Mouse (Mus musculus) kidney, embryonic 14.5 days (tissue): Measurements from ENCODE around the gene Adamts4. TPM values are rescaled to one million over a fixed set of nuclear protein-coding genes. Genes with fewer than 3 reads are reported as not detected.
A peak's percentile ranks its signal among the peaks of the same experiment; 100 is the strongest.

Source experiments
- ATAC-seq: fragments of 200-750 bp; cut with Nextera tagmentation; 2 replicates; pipeline ENCODE4 v1.8.0; 2017; ENCODE audit warnings: moderate number of reproducible peaks, mild to moderate bottlenecking, moderate TSS enrichment, moderate library complexity; ENCODE audit not compliant: low FRiP score, low TSS enrichment
- H3K27ac ChIP-seq: fragments of 300-500 bp; sonication (generic); 2 replicates; pipeline ENCODE4 v1.5.1; 2014; ENCODE audit warnings: low read depth, mild to moderate bottlenecking, low read length, moderate library complexity, mixed read lengths
- H3K27me3 ChIP-seq: fragments of 300-500 bp; sonication (generic); 2 replicates; pipeline ENCODE4 v1.6.1; 2014; ENCODE audit warnings: mild to moderate bottlenecking, low read length; ENCODE audit not compliant: control insufficient read depth, insufficient read depth
- H3K36me3 ChIP-seq: fragments of 300-500 bp; sonication (generic); 2 replicates; pipeline ENCODE4 v1.6.1; 2014; ENCODE audit warnings: low read length, mixed read lengths; ENCODE audit not compliant: control insufficient read depth, insufficient read depth
- H3K4me1 ChIP-seq: fragments of 300-500 bp; sonication (generic); 2 replicates; pipeline ENCODE4 v1.6.1; 2014; ENCODE audit warnings: low read length, mixed read lengths; ENCODE audit not compliant: control insufficient read depth, insufficient read depth
- H3K4me2 ChIP-seq: fragments of 300-500 bp; sonication (generic); replicated peaks from 2 replicates; pipeline ENCODE4 v1.6.1; 2014; ENCODE audit warnings: low read depth, mild to moderate bottlenecking, low read length
- H3K4me3 ChIP-seq: fragments of 300-500 bp; sonication (generic); 2 replicates; pipeline ENCODE4 v1.5.1; 2014; ENCODE audit warnings: mild to moderate bottlenecking, low read length
- H3K9ac ChIP-seq: fragments of 300-500 bp; sonication (generic); 2 replicates; pipeline ENCODE4 v1.6.1; 2014; ENCODE audit warnings: low read depth, mild to moderate bottlenecking, low read length, moderate library complexity
- H3K9me3 ChIP-seq: fragments of 300-500 bp; sonication (generic); 2 replicates; pipeline ENCODE4 v1.6.1; 2016; ENCODE audit warnings: low read length; ENCODE audit not compliant: control insufficient read depth
- WGBS: fragments of 180-500 bp; shearing (Covaris S2); extraction: QIAGEN DNeasy Blood & Tissue Kit; methylation state at CpG from one replicate; pipeline ENCODE4 v1.1.7; 2014; 5-methylcytosine and 5-hydroxymethylcytosine counted together
- polyA plus RNA-seq: library from polyadenylated mRNA; unstranded; fragments of >200 nt; fragmentation: Nextera tagmentation; extraction: Ambion mirVana; gene quantifications from 2 replicates; pipeline ENCODE4 v1.2.1, GENCODE M21; 2014

The Adamts4 gene
- 4.1 and 6.9 TPM in 2 replicates for polyA plus RNA-seq

DNA sequence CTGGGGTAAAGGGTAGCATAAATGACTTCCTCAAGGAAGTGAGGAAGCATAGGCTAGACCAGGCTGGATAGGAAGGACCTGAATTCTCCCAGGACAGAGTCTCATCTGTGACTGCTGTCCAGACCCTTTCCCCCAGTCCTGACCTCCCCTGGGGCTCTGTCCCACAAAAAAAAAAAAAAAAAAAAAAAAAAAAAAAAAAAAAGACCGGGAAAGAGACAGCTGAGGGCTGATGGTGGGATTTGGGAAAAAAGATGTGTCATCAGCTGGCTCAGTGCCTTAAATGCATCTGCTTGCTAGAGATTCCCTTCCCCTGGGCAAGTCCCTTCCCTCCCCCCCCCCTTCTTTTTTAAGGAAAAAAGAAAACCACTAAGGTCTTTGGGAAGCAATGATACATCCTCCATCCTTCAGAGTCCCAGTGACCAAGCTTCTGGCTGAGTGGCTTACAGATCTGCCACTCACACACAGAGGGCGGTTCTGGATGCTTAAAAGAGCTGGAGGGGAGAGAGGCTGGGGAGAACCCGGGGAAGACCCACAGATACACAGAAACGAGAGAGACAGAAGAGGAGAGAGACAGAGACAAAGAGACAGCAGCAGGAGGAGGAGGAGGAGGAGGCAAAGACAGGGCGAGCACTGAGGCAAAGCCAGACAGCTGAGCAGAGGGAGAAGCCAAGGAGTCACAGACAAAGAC is at the start of gene Adamts4:
Gene Adamts4 (plus strand): TSS at position 509 of the 688 bp plus-strand sequence.
- Histone ChIP-seq H3K27me3 (no peaks in the 10 kb centered on the region), H3K9me3 (no peaks in the 10 kb centered on the region), H3K4me2 (peak within 1 kb of the TSS; percentile 66), H3K4me3 (peak within 1 kb of the TSS; percentile 41), H3K4me1 (peaks cover 38% of the 10 kb centered on the region), H3K9ac (peak within 1 kb of the TSS; percentile 54), H3K36me3 (peaks cover 8% of the 10 kb centered on the region), H3K27ac (peak within 1 kb of the TSS; percentile 89)
- ATAC-seq: no peak
- 13% methylated on average over 4 of the region's 5 CpGs for WGBS

DNA sequence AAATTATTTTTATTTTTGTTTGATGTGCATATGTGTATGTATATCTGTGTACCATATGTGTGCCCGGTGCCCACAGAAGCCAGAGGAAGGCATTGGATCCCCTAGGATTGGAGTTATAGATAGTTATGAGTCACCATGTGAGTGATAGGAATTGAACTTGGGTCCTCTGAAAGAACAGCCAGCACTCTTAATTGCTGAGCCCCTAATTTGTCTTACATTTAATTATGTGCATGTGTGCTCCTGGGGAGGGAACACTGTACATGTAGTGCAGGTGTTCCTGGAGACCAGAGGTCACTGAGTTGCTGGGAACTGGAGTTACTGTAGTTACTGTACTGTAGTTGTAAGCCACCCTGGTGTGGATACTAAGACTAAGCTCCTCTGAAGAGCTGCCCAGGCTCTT is 49.5 kb upstream of the Adamts4 start:
- Histone ChIP-seq H3K27me3 (peaks cover 20% of the 10 kb centered on the region), H3K36me3 (no peaks in the 10 kb centered on the region), H3K4me1 (peaks cover 3% of the 10 kb centered on the region), H3K9me3 (no peaks in the 10 kb centered on the region), H3K4me2 (no peak overlapping the region), H3K9ac (no peak overlapping the region), H3K4me3 (no peak overlapping the region), H3K27ac (no peak overlapping the region)
- ATAC-seq: no peak; the same call in 1 of the 2 replicates
- 93% methylated on average over 1 of the region's 1 CpGs for WGBS

DNA sequence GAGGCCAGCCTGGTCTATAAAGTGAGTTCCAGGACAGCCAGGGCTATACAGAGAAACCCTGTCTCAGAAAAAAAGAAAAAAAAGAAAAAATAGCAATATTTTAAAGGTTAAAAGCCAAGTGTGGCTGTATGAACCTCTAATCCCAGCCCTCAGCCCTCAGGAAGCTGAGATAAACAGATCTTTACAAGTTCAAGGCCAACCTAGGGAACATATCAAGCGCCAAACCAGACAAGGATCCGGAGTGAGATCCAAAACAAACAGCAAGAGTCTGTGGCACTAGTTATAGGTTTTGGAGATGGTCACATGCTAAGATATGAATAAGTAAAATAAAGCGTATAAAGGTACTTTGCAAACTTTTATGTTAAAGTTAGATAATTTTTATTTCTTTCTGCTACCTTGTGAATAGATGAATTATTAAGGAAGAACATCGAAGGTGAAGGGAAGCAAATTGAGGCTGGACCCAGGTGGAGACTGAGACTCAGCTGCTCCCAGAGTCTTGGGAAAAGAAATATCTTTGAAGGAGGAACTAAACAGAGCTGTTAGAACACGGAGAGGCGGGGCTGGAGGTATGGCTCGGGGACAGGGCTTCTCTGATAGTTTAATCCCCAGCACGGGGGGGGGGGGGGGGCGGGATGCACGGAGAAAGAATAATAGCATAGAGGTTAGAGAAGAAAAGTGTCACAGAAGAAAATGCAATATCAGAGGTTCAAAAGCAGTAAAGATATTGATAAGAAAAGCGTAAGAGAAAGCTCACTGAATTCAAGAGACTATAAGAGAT is 46.6 kb upstream of the Adamts4 start:
- 68% methylated on average over 10 of the region's 11 CpGs for WGBS
- H3K36me3 ChIP-seq: no peaks in the 10 kb centered on the region
- H3K4me3 ChIP-seq: no peak overlapping the region
- no peak overlapping the region for H3K4me2 ChIP-seq
- ATAC-seq: no peak
- no peaks in the 10 kb centered on the region for H3K4me1 ChIP-seq
- no peaks in the 10 kb centered on the region for H3K9me3 ChIP-seq
- H3K27me3 ChIP-seq: 0 out of 2 replicates have a peak, but pooled peaks cover under 1% of the 10 kb centered on the region
- H3K9ac ChIP-seq: no peak overlapping the region
- H3K27ac ChIP-seq: no peak overlapping the region

DNA sequence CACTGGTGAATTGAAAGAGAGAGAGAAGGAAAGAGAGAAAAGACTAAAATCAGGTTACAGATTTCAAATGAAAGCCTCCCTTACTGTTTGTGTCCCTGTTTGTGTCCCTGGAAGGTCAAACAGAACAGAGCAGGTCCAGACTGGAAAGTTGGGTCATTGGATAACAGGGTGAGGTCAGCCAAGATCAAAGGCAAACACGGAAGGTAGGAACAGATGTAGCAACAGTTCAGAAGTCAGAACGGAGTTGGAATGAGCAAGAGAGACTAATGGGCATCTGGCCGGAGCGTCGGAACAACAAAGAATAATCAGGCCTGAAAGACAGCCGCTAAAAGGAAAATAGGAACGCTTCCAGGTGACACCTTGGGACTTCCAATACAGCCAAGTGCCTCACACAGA is 46.0 kb upstream of the Adamts4 start:
- no peaks in the 10 kb centered on the region for H3K27me3 ChIP-seq
- H3K4me1 ChIP-seq: no peaks in the 10 kb centered on the region
- ATAC-seq: no peak
- H3K27ac ChIP-seq: no peak overlapping the region
- H3K9me3 ChIP-seq: no peaks in the 10 kb centered on the region
- no peaks in the 10 kb centered on the region for H3K36me3 ChIP-seq
- WGBS: 66% methylated on average over 7 of the region's 7 CpGs
- H3K4me2 ChIP-seq: no peak overlapping the region
- no peak overlapping the region for H3K4me3 ChIP-seq
- no peak overlapping the region for H3K9ac ChIP-seq

DNA sequence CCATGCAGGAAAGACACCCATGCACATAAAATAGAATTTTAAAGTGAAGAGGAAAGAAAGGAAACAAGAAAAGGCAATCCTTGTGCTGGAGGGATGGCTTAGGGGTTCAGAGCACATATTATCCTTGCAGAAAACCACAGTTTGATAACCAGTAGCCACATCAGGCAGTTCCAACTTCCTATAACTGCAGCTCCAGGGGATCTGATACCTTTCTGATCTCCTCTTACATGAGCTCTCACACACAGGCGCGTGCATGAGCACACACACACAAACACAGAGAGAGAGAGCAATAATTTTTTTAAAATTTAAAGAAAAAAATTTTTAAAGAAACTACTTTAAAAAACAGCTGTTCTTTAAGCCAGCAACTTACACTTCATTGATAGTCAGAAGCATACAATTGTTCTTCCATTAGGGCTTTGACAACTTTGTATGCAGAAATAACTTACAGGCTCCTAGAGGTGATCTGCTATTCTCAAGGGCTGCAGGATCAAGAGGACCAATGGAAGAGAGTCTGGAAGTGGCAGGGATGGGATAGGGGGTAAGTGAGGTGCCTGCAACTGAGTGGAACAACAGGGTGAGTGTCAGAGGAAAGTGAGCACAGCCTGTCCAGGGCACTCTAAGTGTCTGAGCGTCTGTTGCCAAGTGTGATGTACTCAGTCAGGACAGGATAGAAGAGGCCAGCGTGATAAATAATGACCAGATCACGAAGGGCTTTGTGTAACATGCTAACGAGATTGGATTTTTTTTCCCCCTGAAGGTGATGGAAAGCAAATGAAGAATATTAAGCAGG is 44.3 kb upstream of the Adamts4 start:
- ATAC-seq: no peak
- Histone ChIP-seq H3K36me3 (no peaks in the 10 kb centered on the region), H3K4me1 (no peaks in the 10 kb centered on the region), H3K9me3 (no peaks in the 10 kb centered on the region), H3K27me3 (no peaks in the 10 kb centered on the region), H3K9ac (no peak overlapping the region), H3K4me3 (no peak overlapping the region), H3K27ac (no peak overlapping the region), H3K4me2 (no peak overlapping the region)
- WGBS: 71% methylated on average over 6 of the region's 6 CpGs

DNA sequence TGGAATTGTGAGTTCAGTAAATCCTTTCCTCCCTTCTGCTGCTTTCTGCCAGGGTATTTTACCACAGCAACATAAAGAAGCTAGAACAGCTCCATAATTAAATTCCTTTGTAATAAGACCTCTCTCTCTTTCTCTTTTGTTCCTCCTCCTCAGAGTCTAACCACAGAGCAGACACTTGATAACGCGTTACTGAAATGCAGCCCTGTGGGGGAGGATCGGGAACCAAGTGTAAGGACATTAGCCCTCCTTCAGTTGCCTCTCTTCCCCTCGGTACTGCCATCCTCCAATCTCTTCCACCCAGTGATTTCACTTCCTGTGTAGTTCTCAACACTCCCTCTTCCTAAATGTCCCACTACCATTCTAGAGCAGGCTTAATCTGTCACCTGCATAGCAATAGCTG is 40.8 kb upstream of the Adamts4 start:
- peak; percentile 74 for ATAC-seq
- 11% methylated on average over 4 of the region's 4 CpGs for WGBS
- no peak overlapping the region for H3K27ac ChIP-seq

DNA sequence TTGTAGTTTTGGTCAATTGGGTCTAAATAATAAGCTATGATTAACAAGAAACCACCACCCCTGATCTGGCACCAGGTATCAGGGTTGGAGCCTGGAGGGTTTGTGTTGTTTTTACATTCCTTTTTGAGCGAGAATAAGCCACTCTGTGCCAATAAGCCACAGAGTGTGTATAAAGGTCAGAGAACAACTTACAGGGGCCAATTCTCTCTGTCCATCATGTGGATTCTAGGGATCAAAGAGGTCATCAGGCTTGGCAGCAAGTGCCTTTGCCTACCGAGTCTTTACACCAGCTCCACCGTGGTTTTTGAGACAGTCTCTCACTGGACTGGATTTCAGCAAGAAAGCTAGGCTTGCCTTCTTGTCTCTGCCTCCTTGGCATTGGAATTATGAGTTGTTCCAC is 37.4 kb upstream of the Adamts4 start:
- no peak for ATAC-seq
- Histone ChIP-seq H3K9me3 (no peaks in the 10 kb centered on the region), H3K27ac (no peak overlapping the region), H3K36me3 (no peaks in the 10 kb centered on the region), H3K27me3 (no peaks in the 10 kb centered on the region), H3K4me1 (no peaks in the 10 kb centered on the region), H3K9ac (no peak overlapping the region), H3K4me2 (no peak overlapping the region), H3K4me3 (no peak overlapping the region)
- 57% methylated on average over 3 of the region's 3 CpGs for WGBS

More for the DNA sequence above, 40.8 kb upstream of the Adamts4 start:
- Histone ChIP-seq H3K4me3 (no peak overlapping the region), H3K4me2 (no peak overlapping the region), H3K9me3 (no peaks in the 10 kb centered on the region), H3K4me1 (no peaks in the 10 kb centered on the region), H3K36me3 (no peaks in the 10 kb centered on the region), H3K9ac (no peak overlapping the region), H3K27me3 (no peaks in the 10 kb centered on the region)

DNA sequence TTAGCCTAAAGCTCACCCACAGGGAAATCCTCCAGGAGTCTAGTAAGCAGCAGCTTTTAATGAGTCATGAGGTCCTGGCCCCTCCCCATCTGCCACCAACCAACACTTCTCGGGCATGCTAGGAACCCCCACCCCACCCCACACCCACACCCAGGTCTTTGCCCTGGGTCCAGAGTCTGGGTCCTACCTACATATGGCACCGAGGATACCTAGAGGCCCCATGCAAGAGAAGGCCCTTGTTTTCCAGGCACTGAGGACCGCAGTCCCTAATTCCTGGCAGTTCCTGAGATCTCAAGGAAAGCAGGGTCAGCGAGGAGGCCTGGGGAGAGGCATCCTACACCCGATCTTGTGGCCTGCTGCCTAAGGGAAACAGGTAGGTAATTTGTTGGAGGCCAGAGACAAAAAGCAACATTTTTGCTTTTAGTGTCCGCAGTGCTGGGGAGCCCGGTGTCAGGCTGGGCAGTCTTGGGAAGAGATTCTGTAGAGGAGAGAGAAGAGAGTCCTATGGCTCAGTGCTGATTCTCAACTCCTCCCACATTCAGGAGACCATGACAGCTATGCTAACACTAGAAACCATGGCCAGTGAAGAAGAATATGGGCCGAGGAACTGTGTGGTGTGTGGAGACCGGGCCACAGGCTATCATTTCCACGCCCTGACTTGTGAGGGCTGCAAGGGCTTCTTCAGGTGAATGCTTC is 36.3 kb upstream of the Adamts4 start, which contains the start of gene Nr1i3:
Gene Nr1i3 (plus strand): TSS at position 170 of the 696 bp plus-strand sequence.
- no peak within 1 kb of the TSS for H3K4me2 ChIP-seq
- no peak within 1 kb of the TSS for H3K4me3 ChIP-seq
- H3K36me3 ChIP-seq: peaks cover 6% of the 10 kb centered on the region; the same call in 1 of the 2 replicates
- no peak within 1 kb of the TSS for H3K9ac ChIP-seq
- no peak within 1 kb of the TSS for H3K27ac ChIP-seq
- 74% methylated on average over 10 of the region's 10 CpGs for WGBS
- 0 out of 2 replicates have a peak, but pooled peaks have one; percentile 28 for ATAC-seq
- H3K4me1 ChIP-seq: no peaks in the 10 kb centered on the region
- no peaks in the 10 kb centered on the region for H3K27me3 ChIP-seq
- no peaks in the 10 kb centered on the region for H3K9me3 ChIP-seq
